Mouse (Mus musculus): ENCODE data around the gene 4930470P17Rik.
"Not testable (repeated sequence)": the region's sequence is repeated elsewhere in the genome, so short reads cannot be mapped to it uniquely, and the experiment has no call there.

The 4930470P17Rik gene

GRCm38 (mm10) chr2:170601917-170602316 is at the start of gene 4930470P17Rik:
Gene 4930470P17Rik (minus strand): TSS chr2:170602017.
- Histone ChIP-seq H3K36me3 (ENCODE audit: control insufficient read depth, insufficient read depth, low read length, poor library complexity, severe bottlenecking) (no peaks in the 10 kb centered on the region), H3K27me3 (ENCODE audit: control insufficient read depth, insufficient read depth, low read length, poor library complexity, severe bottlenecking) (no peaks in the 10 kb centered on the region)
- no peak for DNase-seq (ENCODE audit: low read depth, low spot score)

- no peaks in the 10 kb centered on the region for H3K36me3 ChIP-seq (ENCODE audit: control insufficient read depth, insufficient read depth, low read length, poor library complexity, severe bottlenecking)
- DNase-seq (ENCODE audit: low read depth, low spot score), result no peak
- no peaks in the 10 kb centered on the region for H3K27me3 ChIP-seq (ENCODE audit: control insufficient read depth, insufficient read depth, low read length, poor library complexity, severe bottlenecking)
Observed at GRCm38 (mm10) chr2:170651483-170651882, 49.7 kb upstream of the 4930470P17Rik start.

- Histone ChIP-seq H3K27me3 (ENCODE audit: control insufficient read depth, insufficient read depth, low read length, poor library complexity, severe bottlenecking) (no peaks in the 10 kb centered on the region), H3K36me3 (ENCODE audit: control insufficient read depth, insufficient read depth, low read length, poor library complexity, severe bottlenecking) (no peaks in the 10 kb centered on the region)
- DNase-seq (ENCODE audit: low read depth, low spot score), result no peak
Observed at GRCm38 (mm10) chr2:170648542-170648941, 46.7 kb upstream of the 4930470P17Rik start.

GRCm38 (mm10) chr2:170646201-170646600 is 44.4 kb upstream of the 4930470P17Rik start:
- Histone ChIP-seq H3K36me3 (ENCODE audit: control insufficient read depth, insufficient read depth, low read length, poor library complexity, severe bottlenecking) (no peaks in the 10 kb centered on the region), H3K27me3 (ENCODE audit: control insufficient read depth, insufficient read depth, low read length, poor library complexity, severe bottlenecking) (no peaks in the 10 kb centered on the region)
- no peak for DNase-seq (ENCODE audit: low read depth, low spot score)

GRCm38 (mm10) chr2:170642338-170642806 is 40.6 kb upstream of the 4930470P17Rik start:
- no peak for DNase-seq (ENCODE audit: low read depth, low spot score)
- no peaks in the 10 kb centered on the region for H3K27me3 ChIP-seq (ENCODE audit: control insufficient read depth, insufficient read depth, low read length, poor library complexity, severe bottlenecking)
- no peaks in the 10 kb centered on the region for H3K36me3 ChIP-seq (ENCODE audit: control insufficient read depth, insufficient read depth, low read length, poor library complexity, severe bottlenecking)

- H3K36me3 ChIP-seq (ENCODE audit: control insufficient read depth, insufficient read depth, low read length, poor library complexity, severe bottlenecking), result no peaks in the 10 kb centered on the region
- H3K27me3 ChIP-seq (ENCODE audit: control insufficient read depth, insufficient read depth, low read length, poor library complexity, severe bottlenecking), result no peaks in the 10 kb centered on the region
- DNase-seq (ENCODE audit: low read depth, low spot score), result no peak
Observed at GRCm38 (mm10) chr2:170640281-170640680, 38.5 kb upstream of the 4930470P17Rik start.

- H3K27me3 ChIP-seq (ENCODE audit: control insufficient read depth, insufficient read depth, low read length, poor library complexity, severe bottlenecking), result no peaks in the 10 kb centered on the region
- no peak for DNase-seq (ENCODE audit: low read depth, low spot score)
Observed at GRCm38 (mm10) chr2:170638746-170639145, 36.9 kb upstream of the 4930470P17Rik start.

GRCm38 (mm10) chr2:170632998-170633622 is 31.3 kb upstream of the 4930470P17Rik start:
- Histone ChIP-seq H3K36me3 (ENCODE audit: control insufficient read depth, insufficient read depth, low read length, poor library complexity, severe bottlenecking) (no peaks in the 10 kb centered on the region), H3K27me3 (ENCODE audit: control insufficient read depth, insufficient read depth, low read length, poor library complexity, severe bottlenecking) (no peaks in the 10 kb centered on the region)
- DNase-seq (ENCODE audit: low read depth, low spot score), result no peak

More at GRCm38 (mm10) chr2:170638746-170639145, 36.9 kb upstream of the 4930470P17Rik start:
- H3K36me3 ChIP-seq (ENCODE audit: control insufficient read depth, insufficient read depth, low read length, poor library complexity, severe bottlenecking), result no peaks in the 10 kb centered on the region

- Histone ChIP-seq H3K27me3 (ENCODE audit: control insufficient read depth, insufficient read depth, low read length, poor library complexity, severe bottlenecking) (no peaks in the 10 kb centered on the region), H3K36me3 (ENCODE audit: control insufficient read depth, insufficient read depth, low read length, poor library complexity, severe bottlenecking) (no peaks in the 10 kb centered on the region)
- no peak for DNase-seq (ENCODE audit: low read depth, low spot score)
Observed at GRCm38 (mm10) chr2:170632386-170632785, 30.6 kb upstream of the 4930470P17Rik start.

- DNase-seq (ENCODE audit: low read depth, low spot score), result no peak
- Histone ChIP-seq H3K27me3 (ENCODE audit: control insufficient read depth, insufficient read depth, low read length, poor library complexity, severe bottlenecking) (no peaks in the 10 kb centered on the region), H3K36me3 (ENCODE audit: control insufficient read depth, insufficient read depth, low read length, poor library complexity, severe bottlenecking) (no peaks in the 10 kb centered on the region)
Observed at GRCm38 (mm10) chr2:170631375-170631774, 29.6 kb upstream of the 4930470P17Rik start.

- no peaks in the 10 kb centered on the region for H3K36me3 ChIP-seq (ENCODE audit: control insufficient read depth, insufficient read depth, low read length, poor library complexity, severe bottlenecking)
- no peak for DNase-seq (ENCODE audit: low read depth, low spot score)
- no peaks in the 10 kb centered on the region for H3K27me3 ChIP-seq (ENCODE audit: control insufficient read depth, insufficient read depth, low read length, poor library complexity, severe bottlenecking)
Observed at GRCm38 (mm10) chr2:170630553-170630952, 28.7 kb upstream of the 4930470P17Rik start.

- not testable (repeated sequence) for H3K36me3 ChIP-seq (ENCODE audit: control insufficient read depth, insufficient read depth, low read length, poor library complexity, severe bottlenecking); DNase-seq (ENCODE audit: low read depth, low spot score); H3K27me3 ChIP-seq (ENCODE audit: control insufficient read depth, insufficient read depth, low read length, poor library complexity, severe bottlenecking)
Observed at GRCm38 (mm10) chr2:170627991-170628390, 26.2 kb upstream of the 4930470P17Rik start.

GRCm38 (mm10) chr2:170624201-170624880 is 22.5 kb upstream of the 4930470P17Rik start:
- H3K27me3 ChIP-seq (ENCODE audit: control insufficient read depth, insufficient read depth, low read length, poor library complexity, severe bottlenecking); DNase-seq (ENCODE audit: low read depth, low spot score); H3K36me3 ChIP-seq (ENCODE audit: control insufficient read depth, insufficient read depth, low read length, poor library complexity, severe bottlenecking): not testable (repeated sequence)

GRCm38 (mm10) chr2:170622985-170623384 is 21.2 kb upstream of the 4930470P17Rik start:
- DNase-seq (ENCODE audit: low read depth, low spot score), result no peak
- H3K27me3 ChIP-seq (ENCODE audit: control insufficient read depth, insufficient read depth, low read length, poor library complexity, severe bottlenecking), result no peaks in the 10 kb centered on the region

GRCm38 (mm10) chr2:170618862-170619492 is 17.2 kb upstream of the 4930470P17Rik start:
- Histone ChIP-seq H3K36me3 (ENCODE audit: control insufficient read depth, insufficient read depth, low read length, poor library complexity, severe bottlenecking) (no peaks in the 10 kb centered on the region), H3K27me3 (ENCODE audit: control insufficient read depth, insufficient read depth, low read length, poor library complexity, severe bottlenecking) (no peaks in the 10 kb centered on the region)
- DNase-seq (ENCODE audit: low read depth, low spot score), result no peak

More at GRCm38 (mm10) chr2:170622985-170623384, 21.2 kb upstream of the 4930470P17Rik start:
- no peaks in the 10 kb centered on the region for H3K36me3 ChIP-seq (ENCODE audit: control insufficient read depth, insufficient read depth, low read length, poor library complexity, severe bottlenecking)

Measured in splenic B cell, adult 2 months (primary cell).